Mouse (Mus musculus) embryonic facial prominence, embryonic 11.5 days (tissue): ENCODE results near the gene Gmpr. TPM values are rescaled to one million over a fixed set of nuclear protein-coding genes. Genes with fewer than 3 reads are reported as not detected.
"Not testable (repeated sequence)": the region's sequence is repeated elsewhere in the genome, so short reads cannot be mapped to it uniquely, and the experiment has no call there.

Source experiments
- ATAC-seq: fragments of 200-750 bp; cut with Nextera tagmentation; replicated peaks from 2 replicates; pipeline ENCODE4 v1.8.0; 2017; ENCODE audit warnings: low read depth; ENCODE audit not compliant: insufficient number of reproducible peaks, low FRiP score, low TSS enrichment
- DNase-seq: peaks from one replicate; pipeline ENCODE4 v3.0.0-alpha.2; 2015; ENCODE audit warnings: low spot score
- H3K27ac ChIP-seq: fragments of 300-500 bp; sonication (generic); replicated peaks from 2 replicates; pipeline ENCODE4 v1.5.1; 2014; ENCODE audit warnings: mild to moderate bottlenecking, low read depth, low read length, control low read depth
- H3K27me3 ChIP-seq: fragments of 300-500 bp; sonication (generic); 2 replicates; pipeline ENCODE4 v1.6.1; 2014; ENCODE audit warnings: mild to moderate bottlenecking, low read length, moderate library complexity, mixed read lengths; ENCODE audit not compliant: control insufficient read depth, insufficient read depth
- H3K36me3 ChIP-seq: fragments of 300-500 bp; sonication (generic); replicated peaks from 2 replicates; pipeline ENCODE4 v1.6.1; 2014; ENCODE audit warnings: low read depth, mild to moderate bottlenecking, low read length, moderate library complexity, mixed read lengths; ENCODE audit not compliant: control insufficient read depth, insufficient read depth
- H3K4me1 ChIP-seq: fragments of 300-500 bp; sonication (generic); 2 replicates; pipeline ENCODE4 v1.6.1; 2014; ENCODE audit warnings: low read length, mixed read lengths; ENCODE audit not compliant: control insufficient read depth, insufficient read depth
- H3K4me2 ChIP-seq: fragments of 300-500 bp; sonication (generic); 2 replicates; pipeline ENCODE4 v1.6.1; 2014; ENCODE audit warnings: low read depth, mild to moderate bottlenecking, control low read depth, low read length, moderate library complexity
- H3K4me3 ChIP-seq: fragments of 300-500 bp; sonication (generic); 2 replicates; pipeline ENCODE4 v1.5.1; 2014; ENCODE audit warnings: low read depth, low read length, control low read depth
- H3K9ac ChIP-seq: fragments of 300-500 bp; sonication (generic); replicated peaks from 2 replicates; pipeline ENCODE4 v1.6.1; 2014; ENCODE audit warnings: mild to moderate bottlenecking, control low read depth, low read length
- H3K9me3 ChIP-seq: fragments of 300-500 bp; sonication (generic); replicated peaks from 2 replicates; pipeline ENCODE4 v1.6.1; 2016; ENCODE audit warnings: mild to moderate bottlenecking, low read length, inconsistent platforms, mixed read lengths; ENCODE audit not compliant: control insufficient read depth
- WGBS: fragments of 180-500 bp; shearing (Covaris S2); extraction: QIAGEN DNeasy Blood & Tissue Kit; methylation state at CpG from one replicate; pipeline ENCODE4 v1.1.7; 2014; 5-methylcytosine and 5-hydroxymethylcytosine counted together
- polyA plus RNA-seq: library from polyadenylated mRNA; unstranded; fragments of >200 nt; fragmentation: Nextera tagmentation; extraction: Ambion mirVana; gene quantifications from 2 replicates; pipeline ENCODE4 v1.2.1, GENCODE M21; 2014

Gene Gmpr
- polyA plus RNA-seq, 1 experiment from 2014 or later = 21.9 TPM

GRCm38 (mm10) chr13:45469481-45470301 lies 37.6 kb upstream of the Gmpr start:
- peak; percentile 78 for ATAC-seq
- peak; percentile 84 for DNase-seq
- H3K36me3 ChIP-seq = no peaks in the 10 kb centered on the region
- H3K27me3 ChIP-seq = no peaks in the 10 kb centered on the region
- H3K4me1 ChIP-seq = 0 out of 2 replicates have a peak, but pooled peaks cover 2% of the 10 kb centered on the region
- H3K4me2 ChIP-seq = no peak overlapping the region
- 13% methylated on average over 19 of the region's 19 CpGs for WGBS
- H3K4me3 ChIP-seq = no peak overlapping the region
- peak overlapping the region; percentile 77 for H3K27ac ChIP-seq
- no peak overlapping the region for H3K9ac ChIP-seq
- H3K9me3 ChIP-seq = no peaks in the 10 kb centered on the region

- Histone ChIP-seq H3K4me1 (0 out of 2 replicates have a peak, but pooled peaks cover 2% of the 10 kb centered on the region), H3K9me3 (no peaks in the 10 kb centered on the region), H3K4me2 (no peak overlapping the region), H3K27ac (no peak overlapping the region), H3K4me3 (no peak overlapping the region), H3K9ac (no peak overlapping the region), H3K36me3 (no peaks in the 10 kb centered on the region), H3K27me3 (no peaks in the 10 kb centered on the region)
- ATAC-seq (no peak), DNase-seq (no peak)
- 32% methylated on average over 10 of the region's 10 CpGs for WGBS
Observed at GRCm38 (mm10) chr13:45473311-45473710, 33.9 kb upstream of the Gmpr start.

GRCm38 (mm10) chr13:45475297-45475696 lies 31.9 kb upstream of the Gmpr start:
- ATAC-seq = no peak
- Histone ChIP-seq H3K27ac (no peak overlapping the region), H3K9me3 (no peaks in the 10 kb centered on the region), H3K4me3 (no peak overlapping the region), H3K27me3 (no peaks in the 10 kb centered on the region), H3K4me1 (no peaks in the 10 kb centered on the region), H3K36me3 (no peaks in the 10 kb centered on the region), H3K4me2 (no peak overlapping the region), H3K9ac (no peak overlapping the region)
- whole genome bisulfite sequencing = 82% methylated on average over 8 of the region's 8 CpGs
- no peak for DNase-seq

- ATAC-seq = no peak
- Histone ChIP-seq H3K4me3 (no peak overlapping the region), H3K27ac (no peak overlapping the region), H3K27me3 (no peaks in the 10 kb centered on the region), H3K9me3 (no peaks in the 10 kb centered on the region), H3K4me1 (no peaks in the 10 kb centered on the region), H3K9ac (no peak overlapping the region), H3K4me2 (no peak overlapping the region), H3K36me3 (no peaks in the 10 kb centered on the region)
- WGBS = 29% methylated on average over 3 of the region's 3 CpGs
- DNase-seq = peak; percentile 84
Observed at GRCm38 (mm10) chr13:45477183-45477582, 30.1 kb upstream of the Gmpr start.

GRCm38 (mm10) chr13:45479951-45480350 lies 27.3 kb upstream of the Gmpr start:
- Histone ChIP-seq H3K27ac (no peak overlapping the region), H3K9ac (no peak overlapping the region), H3K4me3 (no peak overlapping the region), H3K4me1 (no peaks in the 10 kb centered on the region), H3K9me3 (no peaks in the 10 kb centered on the region), H3K4me2 (no peak overlapping the region), H3K36me3 (no peaks in the 10 kb centered on the region), H3K27me3 (no peaks in the 10 kb centered on the region)
- DNase-seq (no peak), ATAC-seq (no peak)
- 59% methylated on average over 6 of the region's 6 CpGs for WGBS

- Histone ChIP-seq H3K9ac (no peak overlapping the region), H3K4me2 (no peak overlapping the region), H3K27me3 (no peaks in the 10 kb centered on the region), H3K4me1 (no peaks in the 10 kb centered on the region), H3K4me3 (no peak overlapping the region), H3K36me3 (no peaks in the 10 kb centered on the region), H3K27ac (no peak overlapping the region), H3K9me3 (no peaks in the 10 kb centered on the region)
- WGBS = 97% methylated on average over 2 of the region's 2 CpGs
- no peak for ATAC-seq
- no peak for DNase-seq
Observed at GRCm38 (mm10) chr13:45483215-45483614, 24.0 kb upstream of the Gmpr start.

GRCm38 (mm10) chr13:45483949-45484348 lies 23.3 kb upstream of the Gmpr start:
- H3K36me3 ChIP-seq, H3K4me1 ChIP-seq, ATAC-seq, H3K4me2 ChIP-seq, H3K9ac ChIP-seq, H3K27me3 ChIP-seq, H3K4me3 ChIP-seq, DNase-seq, H3K27ac ChIP-seq, H3K9me3 ChIP-seq: not testable (repeated sequence)
- WGBS = 95% methylated on average over 16 of the region's 16 CpGs

- no peak overlapping the region for H3K9ac ChIP-seq
- WGBS = 70% methylated on average over 4 of the region's 4 CpGs
- ATAC-seq = no peak
Observed at GRCm38 (mm10) chr13:45485602-45486001, 21.6 kb upstream of the Gmpr start.

More at GRCm38 (mm10) chr13:45485602-45486001, 21.6 kb upstream of the Gmpr start:
- H3K36me3 ChIP-seq = no peaks in the 10 kb centered on the region
- H3K4me1 ChIP-seq = no peaks in the 10 kb centered on the region
- H3K27ac ChIP-seq = no peak overlapping the region
- no peak overlapping the region for H3K4me3 ChIP-seq
- no peak for DNase-seq
- no peak overlapping the region for H3K4me2 ChIP-seq
- H3K9me3 ChIP-seq = no peaks in the 10 kb centered on the region
- no peaks in the 10 kb centered on the region for H3K27me3 ChIP-seq
